Mouse (Mus musculus): Measurements from ENCODE around the gene Tsku. TPM values are rescaled to one million over a fixed set of nuclear protein-coding genes. Genes with fewer than 3 reads are reported as not detected.

Tsku gene
- total and polyA plus RNA-seq, 2 experiments from 2014 or later = 3.7 to 4.0 TPM

DNA sequence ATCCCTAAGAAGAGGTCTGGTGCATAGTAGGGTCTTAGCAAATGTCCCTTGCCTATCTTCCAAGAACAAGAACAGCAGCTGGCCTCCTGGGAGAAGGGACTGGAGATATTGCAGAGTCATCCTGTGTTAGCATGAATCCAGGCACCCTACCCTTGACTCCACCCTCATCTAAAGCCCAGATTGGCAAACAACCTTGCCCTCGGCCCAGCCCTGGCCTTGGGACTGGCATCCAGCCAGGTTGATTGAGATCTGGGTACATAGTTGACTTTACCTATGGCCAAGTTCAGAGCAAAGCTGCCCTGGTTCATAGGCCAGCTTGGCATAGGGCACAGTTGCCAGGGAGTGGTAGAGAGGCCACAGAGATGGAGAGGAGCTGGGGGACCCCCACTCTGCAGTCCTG lies 24.0 kb upstream of the Tsku start:
- TF ChIP-seq EP300 (IDR thresholded peaks at IDR 0.05; ENCODE audit: low read depth) (no peak), CTCF (IDR thresholded peaks at IDR 0.05; ENCODE audit: low read depth) (no peak)
- Histone ChIP-seq H3K27me3 (ENCODE audit: control insufficient read depth, insufficient read depth, low read length) (no peaks in the 10 kb centered on the region), H3K27ac (ENCODE audit: low read depth) (no peak overlapping the region), H3K9me3 (replicated peaks; ENCODE audit: control insufficient read depth, low read length) (no peaks in the 10 kb centered on the region), H3K4me1 (ENCODE audit: control insufficient read depth, insufficient read depth) (peaks cover 14% of the 10 kb centered on the region; the same call in 1 of the 2 replicates), H3K4me3 (ENCODE audit: low read depth, low read length) (no peak overlapping the region), H3K36me3 (replicated peaks; ENCODE audit: control insufficient read depth, insufficient read depth, low read length) (no peaks in the 10 kb centered on the region), H3K9ac (replicated peaks; ENCODE audit: low read depth, low read length) (no peak overlapping the region), H3K4me2 (ENCODE audit: low read depth, low read length) (no peak overlapping the region)
- no peak for ATAC-seq (ENCODE audit: insufficient read depth, low read depth)
- no peak for DNase-seq (ENCODE audit: low spot score)
- WGBS = 43% methylated on average over 1 of the region's 1 CpGs

DNA sequence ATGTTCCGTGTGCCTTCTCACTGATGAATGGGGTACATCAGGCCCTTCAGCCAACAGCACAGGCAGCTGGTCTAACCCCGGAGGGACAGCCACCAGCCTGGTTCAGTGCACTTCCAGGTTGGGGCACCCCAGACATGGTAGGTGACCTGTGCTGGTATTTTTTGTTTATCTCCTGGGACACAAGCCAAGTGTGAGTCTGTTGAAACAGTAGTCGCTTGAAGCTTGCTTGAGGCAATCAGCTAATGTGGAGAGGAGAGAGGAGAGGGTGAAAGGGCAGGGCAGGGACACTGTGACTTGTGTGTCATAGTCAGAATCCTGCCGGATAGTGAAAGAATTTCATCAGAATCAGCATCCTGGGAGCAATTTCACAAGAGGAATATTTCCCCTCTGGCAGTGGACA lies 22.2 kb upstream of the Tsku start:
- DNase-seq (ENCODE audit: low spot score) = peak; percentile 56
- Histone ChIP-seq H3K36me3 (replicated peaks; ENCODE audit: control insufficient read depth, insufficient read depth, low read length) (no peaks in the 10 kb centered on the region), H3K27ac (ENCODE audit: low read depth) (no peak overlapping the region), H3K4me1 (ENCODE audit: control insufficient read depth, insufficient read depth) (peaks cover 14% of the 10 kb centered on the region; the same call in 1 of the 2 replicates), H3K27me3 (ENCODE audit: control insufficient read depth, insufficient read depth, low read length) (no peaks in the 10 kb centered on the region), H3K4me3 (ENCODE audit: low read depth, low read length) (no peak overlapping the region), H3K9ac (replicated peaks; ENCODE audit: low read depth, low read length) (no peak overlapping the region), H3K4me2 (ENCODE audit: low read depth, low read length) (no peak overlapping the region), H3K9me3 (replicated peaks; ENCODE audit: control insufficient read depth, low read length) (no peaks in the 10 kb centered on the region)
- WGBS = 26% methylated on average over 4 of the region's 4 CpGs
- peak; percentile 81; the same call in 1 of the 2 replicates for ATAC-seq (ENCODE audit: insufficient read depth, low read depth)
- no peak for TF ChIP-seq CTCF (IDR thresholded peaks at IDR 0.05; ENCODE audit: low read depth)
- TF ChIP-seq EP300 (IDR thresholded peaks at IDR 0.05; ENCODE audit: low read depth) = no peak

DNA sequence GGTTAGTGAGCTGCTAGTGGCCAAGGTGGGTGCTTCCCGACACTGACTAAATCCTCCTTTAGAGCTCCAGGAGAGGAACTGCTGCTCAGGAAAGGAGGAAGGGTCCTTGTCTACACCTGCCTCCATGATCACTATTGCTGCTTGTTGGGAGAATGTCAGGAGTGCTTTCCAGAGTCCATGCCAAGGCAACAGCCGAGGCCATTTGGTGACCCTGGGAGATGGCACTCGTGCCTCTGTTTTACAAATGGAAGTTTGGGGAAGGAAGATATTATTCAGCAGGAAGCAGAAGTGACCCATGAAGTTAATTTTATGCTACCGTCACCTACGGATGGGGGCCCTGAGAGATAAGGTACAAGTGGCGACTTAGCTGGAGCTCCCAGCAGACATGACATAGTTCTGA lies 21.7 kb upstream of the Tsku start:
- TF ChIP-seq CTCF (IDR thresholded peaks at IDR 0.05; ENCODE audit: low read depth) (no peak), EP300 (IDR thresholded peaks at IDR 0.05; ENCODE audit: low read depth) (no peak)
- H3K27me3 ChIP-seq (ENCODE audit: control insufficient read depth, insufficient read depth, low read length) = no peaks in the 10 kb centered on the region
- H3K9ac ChIP-seq (replicated peaks; ENCODE audit: low read depth, low read length) = no peak overlapping the region
- no peak overlapping the region for H3K4me3 ChIP-seq (ENCODE audit: low read depth, low read length)
- H3K4me1 ChIP-seq (ENCODE audit: control insufficient read depth, insufficient read depth) = peaks cover 14% of the 10 kb centered on the region; the same call in 1 of the 2 replicates
- no peak overlapping the region for H3K4me2 ChIP-seq (ENCODE audit: low read depth, low read length)
- no peaks in the 10 kb centered on the region for H3K9me3 ChIP-seq (replicated peaks; ENCODE audit: control insufficient read depth, low read length)
- no peak for DNase-seq (ENCODE audit: low spot score)
- no peaks in the 10 kb centered on the region for H3K36me3 ChIP-seq (replicated peaks; ENCODE audit: control insufficient read depth, insufficient read depth, low read length)
- WGBS = 28% methylated on average over 6 of the region's 6 CpGs
- H3K27ac ChIP-seq (ENCODE audit: low read depth) = no peak overlapping the region
- ATAC-seq (ENCODE audit: insufficient read depth, low read depth) = no peak

DNA sequence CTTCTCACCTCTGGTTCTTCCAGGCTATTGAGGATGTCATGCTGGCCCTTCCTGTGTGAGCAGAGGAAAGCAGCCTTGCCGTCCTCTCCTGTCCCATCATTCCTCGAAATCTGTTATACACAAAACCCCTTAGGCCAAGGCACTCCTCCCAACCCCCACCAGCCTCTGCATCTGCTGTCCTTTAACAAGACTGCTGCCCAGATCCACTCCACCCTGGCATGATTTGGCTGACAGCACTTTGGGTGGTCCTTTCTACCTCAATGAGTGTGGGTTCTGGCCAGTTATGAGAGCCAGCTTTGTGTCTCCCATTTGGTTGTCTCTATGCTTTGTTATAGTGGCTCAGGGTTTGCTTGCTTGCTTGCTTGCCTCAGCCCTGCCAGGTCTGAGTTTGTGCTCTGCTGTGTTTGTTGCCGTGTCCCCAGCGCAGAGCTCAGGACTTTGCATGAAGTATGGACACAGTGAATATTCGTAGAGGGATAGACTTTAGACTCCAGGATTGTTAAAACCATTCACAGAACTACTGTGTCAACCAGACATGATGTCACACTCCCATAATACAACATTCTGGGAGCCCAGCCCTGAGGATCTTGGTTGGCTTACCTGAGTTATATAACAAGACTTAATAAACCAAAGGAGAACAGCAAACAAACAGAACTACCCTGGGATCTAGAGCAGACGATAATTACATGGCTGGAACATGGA lies 19.2 kb upstream of the Tsku start:
- TF ChIP-seq EP300 (IDR thresholded peaks at IDR 0.05; ENCODE audit: low read depth) = no peak
- TF ChIP-seq CTCF (IDR thresholded peaks at IDR 0.05; ENCODE audit: low read depth) = no peak
- Histone ChIP-seq H3K4me1 (ENCODE audit: control insufficient read depth, insufficient read depth) (peaks cover 14% of the 10 kb centered on the region; the same call in 1 of the 2 replicates), H3K27me3 (ENCODE audit: control insufficient read depth, insufficient read depth, low read length) (no peaks in the 10 kb centered on the region), H3K4me3 (ENCODE audit: low read depth, low read length) (no peak overlapping the region), H3K4me2 (ENCODE audit: low read depth, low read length) (no peak overlapping the region), H3K36me3 (replicated peaks; ENCODE audit: control insufficient read depth, insufficient read depth, low read length) (no peaks in the 10 kb centered on the region), H3K27ac (ENCODE audit: low read depth) (no peak overlapping the region), H3K9me3 (replicated peaks; ENCODE audit: control insufficient read depth, low read length) (no peaks in the 10 kb centered on the region), H3K9ac (replicated peaks; ENCODE audit: low read depth, low read length) (no peak overlapping the region)
- DNase-seq (ENCODE audit: low spot score) (no peak), ATAC-seq (ENCODE audit: insufficient read depth, low read depth) (no peak)
- 76% methylated on average over 6 of the region's 6 CpGs for WGBS

DNA sequence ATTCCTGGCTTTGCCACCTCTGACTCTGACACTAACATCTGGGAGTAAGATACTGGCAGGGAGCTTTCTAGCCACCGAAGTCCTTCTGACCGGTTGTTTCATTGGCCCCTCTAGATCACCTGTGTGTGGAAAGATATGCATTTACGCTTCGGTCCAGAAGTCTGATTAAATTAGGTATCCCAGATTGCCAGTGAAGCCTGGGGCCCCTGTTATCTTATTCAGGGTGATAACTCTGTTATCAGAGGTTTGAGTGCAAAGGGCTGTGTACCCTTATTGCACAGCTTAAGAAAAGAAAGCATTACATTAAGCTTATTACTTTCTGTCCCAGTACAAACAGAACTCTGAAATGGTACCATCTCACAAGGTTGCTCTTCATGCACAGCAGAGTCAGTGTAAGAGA lies 18.1 kb upstream of the Tsku start:
- TF ChIP-seq CTCF (IDR thresholded peaks at IDR 0.05; ENCODE audit: low read depth) (no peak), EP300 (IDR thresholded peaks at IDR 0.05; ENCODE audit: low read depth) (no peak)
- Histone ChIP-seq H3K4me2 (ENCODE audit: low read depth, low read length) (no peak overlapping the region), H3K27me3 (ENCODE audit: control insufficient read depth, insufficient read depth, low read length) (no peaks in the 10 kb centered on the region), H3K36me3 (replicated peaks; ENCODE audit: control insufficient read depth, insufficient read depth, low read length) (no peaks in the 10 kb centered on the region), H3K9me3 (replicated peaks; ENCODE audit: control insufficient read depth, low read length) (no peaks in the 10 kb centered on the region), H3K4me1 (ENCODE audit: control insufficient read depth, insufficient read depth) (peaks cover 14% of the 10 kb centered on the region; the same call in 1 of the 2 replicates), H3K9ac (replicated peaks; ENCODE audit: low read depth, low read length) (no peak overlapping the region), H3K27ac (ENCODE audit: low read depth) (no peak overlapping the region), H3K4me3 (ENCODE audit: low read depth, low read length) (no peak overlapping the region)
- no peak for ATAC-seq (ENCODE audit: insufficient read depth, low read depth)
- 41% methylated on average over 4 of the region's 4 CpGs for WGBS
- DNase-seq (ENCODE audit: low spot score) = no peak

DNA sequence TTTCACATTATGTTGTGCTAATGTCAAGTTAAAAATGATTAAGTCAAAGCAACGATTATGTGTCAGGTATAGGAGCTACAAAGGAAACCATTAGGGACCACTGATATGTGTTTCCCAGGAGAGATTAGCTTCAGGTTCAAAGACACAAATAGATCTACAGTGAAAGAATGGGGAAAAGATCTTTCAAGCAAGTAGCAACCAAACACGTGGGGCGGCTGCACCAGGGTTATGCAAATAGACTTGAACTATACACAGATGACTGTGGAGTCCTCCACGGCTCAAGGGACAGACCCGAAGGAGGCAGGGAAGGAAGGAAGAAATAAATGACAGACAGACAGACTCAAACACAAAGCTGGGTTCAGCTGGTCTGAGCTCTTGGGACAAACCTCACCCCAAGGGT lies 16.1 kb upstream of the Tsku start:
- ATAC-seq (ENCODE audit: insufficient read depth, low read depth) = no peak
- H3K4me3 ChIP-seq (ENCODE audit: low read depth, low read length) = no peak overlapping the region
- no peak overlapping the region for H3K9ac ChIP-seq (replicated peaks; ENCODE audit: low read depth, low read length)
- no peaks in the 10 kb centered on the region for H3K9me3 ChIP-seq (replicated peaks; ENCODE audit: control insufficient read depth, low read length)
- no peaks in the 10 kb centered on the region for H3K36me3 ChIP-seq (replicated peaks; ENCODE audit: control insufficient read depth, insufficient read depth, low read length)
- H3K27me3 ChIP-seq (ENCODE audit: control insufficient read depth, insufficient read depth, low read length) = no peaks in the 10 kb centered on the region
- DNase-seq (ENCODE audit: low spot score) = no peak
- no peaks in the 10 kb centered on the region for H3K4me1 ChIP-seq (ENCODE audit: control insufficient read depth, insufficient read depth)
- TF ChIP-seq EP300 (IDR thresholded peaks at IDR 0.05; ENCODE audit: low read depth) (no peak), CTCF (IDR thresholded peaks at IDR 0.05; ENCODE audit: low read depth) (no peak)
- 76% methylated on average over 5 of the region's 5 CpGs for WGBS
- H3K27ac ChIP-seq (ENCODE audit: low read depth) = no peak overlapping the region
- no peak overlapping the region for H3K4me2 ChIP-seq (ENCODE audit: low read depth, low read length)
